Mouse (Mus musculus): ENCODE results near the gene Srd5a3. TPM values are rescaled to one million over a fixed set of nuclear protein-coding genes. Genes with fewer than 3 reads are reported as not detected.

Srd5a3 gene
- total RNA-seq, 2 experiments from 2014 or later, result 15.8 to 17.1 TPM

GRCm38 (mm10) chr5:76149436-76149835 lies 9.4 kb downstream of the Srd5a3 start:
- DNase-seq (ENCODE audit: low spot score in 2 of 2), result no peak

- DNase-seq (ENCODE audit: low spot score in 2 of 2), result no peak
Measured at GRCm38 (mm10) chr5:76152956-76153355, 12.9 kb downstream of the Srd5a3 start.

DNA sequence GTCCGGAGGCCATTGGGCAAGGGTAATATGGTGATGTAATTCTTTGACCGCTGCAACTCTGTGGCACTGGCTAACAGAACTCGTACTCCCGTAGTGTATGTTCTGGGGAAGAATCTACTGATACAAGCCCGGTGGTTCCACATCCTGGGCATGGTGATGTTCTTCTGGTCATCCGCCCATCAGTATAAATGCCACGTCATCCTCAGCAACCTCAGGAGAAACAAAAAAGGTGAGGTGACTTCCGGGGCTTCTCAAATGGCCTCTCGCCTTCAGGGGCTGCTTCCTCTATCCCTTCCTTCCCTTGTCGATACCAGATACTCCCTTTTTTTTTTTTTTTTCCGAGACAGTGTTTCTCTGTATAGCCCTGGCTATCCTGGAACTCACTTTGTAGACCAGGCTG lies 13.4 kb downstream of the Srd5a3 start:
- DNase-seq (ENCODE audit: low spot score in 2 of 2), result no peak

DNA sequence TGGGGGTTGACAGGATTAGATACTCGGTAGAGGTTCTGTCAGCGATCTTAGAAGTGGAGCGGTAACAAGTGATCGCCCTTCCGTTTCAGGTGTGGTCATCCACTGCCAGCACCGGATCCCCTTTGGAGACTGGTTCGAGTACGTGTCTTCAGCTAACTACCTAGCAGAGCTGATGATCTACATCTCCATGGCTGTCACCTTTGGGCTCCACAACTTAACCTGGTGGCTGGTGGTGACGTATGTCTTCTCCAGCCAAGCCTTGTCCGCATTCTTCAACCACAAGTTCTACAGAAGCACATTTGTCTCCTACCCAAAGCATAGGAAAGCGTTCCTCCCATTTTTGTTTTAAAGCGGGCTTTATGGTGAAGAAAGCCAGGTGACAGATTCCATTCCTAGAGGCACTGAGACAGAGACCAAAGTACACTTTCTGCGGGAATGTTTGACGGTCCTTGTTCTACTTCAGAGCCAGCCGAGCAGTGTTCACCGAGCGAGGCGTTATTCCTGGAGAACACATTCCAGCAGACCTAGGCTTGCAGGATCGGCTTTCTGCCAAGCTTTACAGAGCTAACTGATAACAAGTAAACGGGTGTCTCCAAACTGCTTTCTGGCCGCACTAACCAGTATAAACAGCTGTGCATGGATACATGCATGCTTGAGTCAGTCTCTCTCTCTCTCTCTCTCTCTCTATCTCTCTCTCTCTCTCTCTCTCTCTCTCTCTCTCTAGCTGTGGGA lies 14.5 kb downstream of the Srd5a3 start:
- DNase-seq (ENCODE audit: low spot score in 2 of 2), result no peak

- no peak for DNase-seq (ENCODE audit: low spot score in 2 of 2)
Measured at GRCm38 (mm10) chr5:76159555-76159954, 19.5 kb downstream of the Srd5a3 start.

GRCm38 (mm10) chr5:76160086-76160485 lies 20.0 kb downstream of the Srd5a3 start:
- no peak for DNase-seq (ENCODE audit: low spot score in 2 of 2)

DNA sequence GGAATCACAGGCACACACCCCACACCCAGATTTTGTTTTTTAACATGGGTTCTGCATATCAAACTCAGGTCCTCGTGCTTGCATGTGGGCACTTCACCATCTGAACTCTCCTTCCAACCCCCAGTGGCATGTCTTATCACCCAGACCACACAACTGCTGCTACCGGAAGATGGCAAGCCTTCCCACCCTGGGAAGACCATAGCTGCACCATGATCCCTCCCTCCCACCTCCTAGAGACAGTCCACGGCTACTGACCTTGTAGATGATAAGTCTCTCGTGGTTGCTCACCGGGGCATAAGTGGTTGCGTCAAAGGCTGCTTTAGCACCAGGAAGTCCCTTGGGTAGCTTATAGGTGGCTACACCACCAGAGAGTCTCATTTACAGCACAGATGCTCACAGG lies 21.4 kb downstream of the Srd5a3 start:
- DNase-seq (ENCODE audit: low spot score in 2 of 2), result no peak

DNA sequence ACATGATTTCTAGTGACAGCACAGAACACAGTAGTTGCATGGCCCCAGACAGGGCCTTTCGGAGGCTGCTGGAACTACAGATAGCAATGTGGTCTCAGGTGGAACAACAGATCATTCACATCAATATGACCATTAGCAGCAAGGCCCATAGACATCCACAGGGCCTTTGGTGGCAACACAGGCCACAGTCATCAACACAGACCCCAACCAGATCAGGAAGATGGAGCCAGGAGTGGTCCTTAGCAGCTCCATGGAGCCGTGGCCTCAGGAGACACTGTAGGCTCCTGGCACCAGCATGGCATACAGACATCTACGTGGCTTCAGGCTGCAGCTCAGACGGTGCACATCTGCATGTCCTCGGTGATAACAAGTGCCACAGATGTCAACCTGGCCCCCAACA lies 22.9 kb downstream of the Srd5a3 start:
- no peak for DNase-seq (ENCODE audit: low spot score in 2 of 2)

DNA sequence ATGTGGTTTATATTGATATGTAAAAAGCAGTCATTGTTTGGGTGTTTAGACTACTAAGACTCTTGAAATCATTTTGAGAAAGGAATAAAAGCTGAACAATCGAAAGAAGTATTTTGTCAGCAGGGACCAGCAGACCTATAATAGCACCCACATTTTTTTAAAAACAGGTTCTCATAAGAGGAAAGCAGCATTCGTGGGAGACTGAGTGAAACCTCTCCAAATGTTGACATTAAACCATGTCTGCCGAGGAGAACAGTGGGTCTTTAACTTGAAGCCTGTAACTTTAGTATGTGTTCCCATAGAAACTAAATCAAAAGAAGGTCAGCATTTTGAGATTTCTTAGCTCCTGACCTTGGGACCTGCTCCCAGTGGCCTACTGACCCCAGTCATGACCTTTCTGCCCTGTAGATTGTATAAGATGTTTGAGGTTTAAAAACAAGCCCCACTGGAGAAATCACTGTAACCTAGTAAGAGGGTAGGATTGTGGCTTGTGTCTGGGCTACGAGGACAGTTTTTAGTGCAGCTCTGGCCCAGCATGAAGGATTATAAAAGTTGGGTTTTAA lies 23.8 kb downstream of the Srd5a3 start:
- no peak for DNase-seq (ENCODE audit: low spot score in 2 of 2)

- no peak for DNase-seq (ENCODE audit: low spot score in 2 of 2)
Measured at GRCm38 (mm10) chr5:76164827-76165226, 24.8 kb downstream of the Srd5a3 start.

- DNase-seq (ENCODE audit: low spot score in 2 of 2), result no peak
Measured at GRCm38 (mm10) chr5:76170522-76170921, 30.5 kb downstream of the Srd5a3 start.

GRCm38 (mm10) chr5:76171039-76171438 lies 31.0 kb downstream of the Srd5a3 start:
- no peak for DNase-seq (ENCODE audit: low spot score in 2 of 2)

DNA sequence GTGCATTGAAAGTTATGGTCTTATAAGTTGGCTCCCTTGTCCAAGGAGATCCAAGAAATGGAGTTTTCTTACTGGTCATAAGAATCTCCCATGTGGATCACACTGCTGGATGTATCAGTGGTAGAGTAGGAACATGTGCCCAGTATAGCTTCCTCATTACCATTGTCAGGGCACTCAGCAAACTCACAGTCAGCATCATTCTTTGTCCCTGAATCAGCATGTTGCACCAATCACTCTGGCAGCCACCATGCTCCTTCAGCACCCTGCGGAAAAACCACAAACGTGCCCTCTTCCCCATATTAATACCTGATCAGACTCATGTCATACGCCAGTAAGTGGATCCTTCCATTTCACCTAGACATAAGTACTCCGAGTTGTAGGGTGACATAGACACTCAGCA lies 35.0 kb downstream of the Srd5a3 start:
- no peak for DNase-seq (ENCODE audit: low spot score in 2 of 2)

DNA sequence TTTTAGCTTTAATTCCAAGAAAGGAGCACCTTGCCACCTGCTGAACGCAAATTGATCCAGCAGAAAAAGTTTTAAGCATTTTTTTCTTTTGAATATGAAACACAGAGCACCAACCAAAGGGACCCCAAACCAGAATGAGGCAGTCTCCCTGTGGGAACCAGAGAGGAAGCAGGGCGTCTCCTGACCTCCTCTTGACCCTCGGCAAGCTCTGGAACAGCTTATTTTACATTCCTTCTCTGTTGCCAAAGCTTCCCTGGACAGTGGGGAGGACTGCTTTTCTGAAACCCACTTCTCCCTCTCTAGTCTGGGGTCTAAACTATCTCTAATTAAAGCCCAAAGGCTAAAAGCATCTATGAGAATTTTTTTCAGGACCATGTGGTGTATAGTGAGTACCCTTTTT lies 36.3 kb downstream of the Srd5a3 start:
- no peak for DNase-seq (ENCODE audit: low spot score in 2 of 2)

GRCm38 (mm10) chr5:76176841-76177240 lies 36.8 kb downstream of the Srd5a3 start:
- no peak for DNase-seq (ENCODE audit: low spot score in 2 of 2)

DNA sequence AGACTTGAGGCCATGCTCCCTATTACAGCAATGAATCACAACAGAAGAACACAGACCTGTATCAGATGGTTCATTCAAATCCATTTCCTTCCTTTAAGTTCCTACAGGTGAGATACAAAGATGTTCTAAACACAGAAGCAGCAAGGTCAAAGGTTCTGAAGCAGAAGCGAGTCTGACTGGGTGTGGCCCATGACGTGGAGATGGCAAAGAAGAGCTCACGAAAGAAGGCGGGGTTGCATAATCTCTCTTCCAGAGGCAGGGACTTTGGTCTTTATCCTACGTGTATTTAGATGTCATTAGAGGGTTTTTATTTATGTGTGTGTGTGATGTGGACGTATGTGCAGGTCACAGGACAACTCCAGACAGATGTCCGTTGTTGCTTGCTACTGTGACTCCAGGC lies 37.6 kb downstream of the Srd5a3 start:
- no peak for DNase-seq (ENCODE audit: low spot score in 2 of 2)

DNA sequence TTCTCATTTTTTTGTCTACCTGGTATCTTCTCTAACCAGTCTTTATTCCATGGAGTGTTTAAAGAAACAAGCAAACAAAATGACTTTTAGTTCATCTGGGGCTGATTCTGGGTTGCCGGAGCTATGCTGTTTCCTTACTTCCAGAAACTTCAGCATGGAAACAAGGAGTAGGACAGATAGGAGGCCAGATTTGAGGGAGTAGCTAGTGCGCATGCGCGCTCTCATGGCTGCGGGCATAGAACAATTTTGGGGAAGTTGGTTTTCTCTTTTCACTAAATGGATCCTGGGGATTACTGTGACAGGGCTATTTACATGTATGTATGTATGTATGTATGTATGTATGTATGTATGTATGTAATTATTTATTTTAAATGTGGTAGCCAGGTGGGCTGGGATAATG lies 39.1 kb downstream of the Srd5a3 start:
- DNase-seq (ENCODE audit: low spot score in 2 of 2), result no peak

DNA sequence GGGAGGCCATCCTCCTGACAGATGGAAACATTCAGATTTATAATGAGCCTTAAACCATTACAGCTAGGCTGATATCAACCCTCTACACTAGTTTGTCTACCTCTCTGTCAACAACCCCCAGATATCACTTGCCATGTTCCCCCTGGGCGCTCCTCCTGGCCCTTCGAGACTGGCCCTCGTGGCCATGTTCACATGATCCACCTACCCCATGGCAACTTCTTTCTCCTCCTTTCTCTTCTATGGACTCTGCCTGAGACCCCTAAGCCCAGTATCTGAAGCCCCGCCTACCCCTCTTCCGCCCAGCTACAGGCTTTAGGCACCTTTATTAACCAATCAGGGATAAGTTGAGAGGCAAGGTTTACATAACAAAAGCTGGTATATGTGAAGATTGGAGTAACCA lies 39.7 kb downstream of the Srd5a3 start:
- DNase-seq (ENCODE audit: low spot score in 2 of 2), result no peak

DNA sequence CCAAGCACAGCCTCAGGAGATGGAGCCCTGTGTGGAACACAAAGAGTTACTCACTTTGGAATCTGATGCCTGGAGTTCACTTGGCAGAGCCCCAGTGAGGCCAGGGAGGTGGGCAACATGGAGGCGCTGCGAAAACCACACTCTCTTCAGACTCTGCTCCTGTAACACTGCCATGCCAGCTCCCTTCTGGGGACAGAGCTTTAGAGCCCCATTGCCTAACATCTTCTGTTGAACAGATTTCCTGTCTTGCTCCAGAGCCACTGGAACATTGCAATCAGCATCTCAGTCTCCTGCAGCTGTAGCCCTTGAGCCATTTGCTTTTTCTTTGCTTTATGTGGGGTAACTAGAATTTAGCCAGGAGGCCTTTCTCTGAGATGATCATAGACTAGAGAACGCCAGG lies 42.3 kb downstream of the Srd5a3 start:
- DNase-seq (ENCODE audit: low spot score in 2 of 2), result no peak

DNA sequence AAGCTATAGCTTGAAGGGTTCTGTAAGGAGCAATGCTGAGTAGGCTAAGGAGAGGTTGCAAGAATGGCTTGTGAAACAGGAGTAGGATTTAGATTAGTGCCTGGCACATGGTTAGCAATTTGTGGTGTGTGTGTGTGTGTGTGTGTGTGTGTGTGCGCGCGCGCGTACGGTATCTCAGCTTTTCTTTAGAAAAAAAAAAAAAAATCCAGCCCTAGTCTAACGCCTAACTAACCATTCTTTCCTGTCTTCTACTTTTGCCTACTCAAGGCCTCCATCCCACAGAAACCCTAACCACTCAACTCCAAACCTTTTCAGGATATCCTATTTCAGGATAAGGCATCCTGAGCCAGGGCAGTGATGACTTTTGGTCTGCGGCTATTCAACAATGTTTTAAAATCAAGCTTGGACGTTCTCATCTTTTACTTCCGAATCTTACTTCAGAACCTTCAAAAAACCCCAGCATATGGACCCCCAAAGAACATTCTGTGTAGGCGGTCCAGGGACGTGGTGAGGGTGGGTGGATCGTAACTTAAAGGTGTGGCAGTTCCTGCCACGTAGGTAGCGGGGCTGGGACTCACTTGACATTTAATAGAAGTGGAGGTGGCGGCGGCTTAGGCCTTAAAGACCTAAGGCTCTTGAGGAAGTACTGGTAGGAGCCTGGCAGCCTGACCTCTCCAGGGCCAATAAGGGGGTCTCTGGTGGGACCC lies 43.1 kb downstream of the Srd5a3 start:
- DNase-seq (ENCODE audit: low spot score in 2 of 2), result no peak

DNA sequence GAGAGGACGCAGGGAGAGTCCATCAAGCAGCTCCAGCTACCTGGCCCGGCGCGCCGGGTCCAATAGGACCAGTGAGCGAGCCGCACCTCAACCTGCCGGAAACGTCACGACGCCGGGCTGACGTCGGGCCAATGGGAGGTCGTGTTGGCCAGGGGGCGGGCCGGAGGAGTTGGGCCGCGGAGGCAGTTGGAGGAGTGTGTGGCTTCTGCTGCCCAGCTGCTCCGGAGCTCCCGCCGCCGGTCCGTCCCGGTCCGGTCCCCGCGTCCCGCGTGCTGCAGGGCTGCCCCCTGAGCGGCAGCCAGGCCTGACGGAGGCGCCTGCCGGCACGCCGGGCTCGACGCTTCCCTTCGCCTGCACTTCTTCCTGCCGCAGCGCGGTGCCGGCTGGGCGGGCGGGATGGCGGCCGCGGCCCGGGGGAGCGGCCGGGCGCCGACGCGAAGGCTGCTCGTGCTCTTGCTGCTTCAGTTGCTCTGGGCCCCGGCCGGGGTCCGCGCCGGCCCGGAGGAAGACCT lies 43.7 kb downstream of the Srd5a3 start, which contains the start of gene Tmem165:
Gene Tmem165, plus strand, starts transcription at position 131 of the 512 bp plus-strand sequence.
- DNase-seq (ENCODE audit: low spot score in 2 of 2), result peak; percentile 89 to 93

Measured in gastrocnemius, postnatal 4 days (tissue).